Mouse (Mus musculus) forebrain, embryonic 12.5 days (tissue): ENCODE measurements around the gene Rubcn. TPM values are rescaled to one million over a fixed set of nuclear protein-coding genes. Genes with fewer than 3 reads are reported as not detected.
"Not testable (repeated sequence)": the region's sequence is repeated elsewhere in the genome, so short reads cannot be mapped to it uniquely, and the experiment has no call there.

Experiments
- ATAC-seq: fragments of 200-750 bp; cut with Nextera tagmentation; 2 replicates; pipeline ENCODE4 v1.8.0; 2017; ENCODE audit warnings: moderate TSS enrichment; ENCODE audit not compliant: low FRiP score
- H3K27ac ChIP-seq: fragments of 300-500 bp; sonication (generic); 2 replicates; pipeline ENCODE4 v1.5.1; 2016; ENCODE audit warnings: mild to moderate bottlenecking
- H3K27me3 ChIP-seq: fragments of 300-500 bp; sonication (generic); 2 replicates; pipeline ENCODE4 v1.6.1; 2016; ENCODE audit warnings: mild to moderate bottlenecking
- H3K36me3 ChIP-seq: fragments of 300-500 bp; sonication (generic); replicated peaks from 2 replicates; pipeline ENCODE4 v1.6.1; 2016; ENCODE audit warnings: mild to moderate bottlenecking
- H3K4me1 ChIP-seq: fragments of 300-500 bp; sonication (generic); 2 replicates; pipeline ENCODE4 v1.6.1; 2016
- H3K4me2 ChIP-seq: fragments of 300-500 bp; sonication (generic); 2 replicates; pipeline ENCODE4 v1.6.1; 2016; ENCODE audit warnings: mild to moderate bottlenecking, moderate library complexity
- H3K4me3 ChIP-seq: fragments of 300-500 bp; sonication (generic); replicated peaks from 2 replicates; pipeline ENCODE4 v1.5.1; 2016; ENCODE audit warnings: mild to moderate bottlenecking
- H3K9ac ChIP-seq: fragments of 300-500 bp; sonication (generic); 2 replicates; pipeline ENCODE4 v1.6.1; 2016; ENCODE audit warnings: mild to moderate bottlenecking
- H3K9me3 ChIP-seq: fragments of 300-500 bp; sonication (generic); 2 replicates; pipeline ENCODE4 v1.6.1; 2016
- WGBS: fragments of 180-500 bp; shearing (Covaris S2); methylation state at CpG from one replicate; pipeline ENCODE4 v1.1.7; 2016; 5-methylcytosine and 5-hydroxymethylcytosine counted together
- polyA plus RNA-seq: library from polyadenylated mRNA; unstranded; fragments of >200 nt; fragmentation: Nextera tagmentation; extraction: Ambion mirVana; gene quantifications from 2 replicates; pipeline ENCODE4 v1.2.1, GENCODE M21; 2016

Rubcn gene
- polyA plus RNA-seq, 1 experiment from 2014 or later, result 27.4 TPM

- no peak for ATAC-seq
- peaks cover 50% of the 10 kb centered on the region for H3K36me3 ChIP-seq
- H3K4me3 ChIP-seq, result no peak overlapping the region
- H3K4me2 ChIP-seq, result no peak overlapping the region
- no peak overlapping the region for H3K27ac ChIP-seq
- H3K27me3 ChIP-seq, result no peaks in the 10 kb centered on the region
- no peaks in the 10 kb centered on the region for H3K9me3 ChIP-seq
- H3K9ac ChIP-seq, result no peak overlapping the region
- no peaks in the 10 kb centered on the region for H3K4me1 ChIP-seq
- WGBS, result 76% methylated on average over 2 of the region's 2 CpGs
Measured at GRCm38 (mm10) chr16:32889881-32890280, 12.3 kb upstream of the Rubcn start.

GRCm38 (mm10) chr16:32887996-32888395 lies 10.4 kb upstream of the Rubcn start:
- peaks cover 37% of the 10 kb centered on the region for H3K36me3 ChIP-seq
- no peak for ATAC-seq

GRCm38 (mm10) chr16:32881538-32881937 lies 4.0 kb upstream of the Rubcn start:
- H3K9ac ChIP-seq, result no peak overlapping the region
- H3K27me3 ChIP-seq, result no peaks in the 10 kb centered on the region
- H3K36me3 ChIP-seq, result peaks cover 5% of the 10 kb centered on the region
- no peak for ATAC-seq
- no peak overlapping the region for H3K4me3 ChIP-seq
- H3K4me1 ChIP-seq, result peaks cover 13% of the 10 kb centered on the region
- H3K4me2 ChIP-seq, result no peak overlapping the region
- no peak overlapping the region for H3K27ac ChIP-seq
- WGBS, result 85% methylated on average over 7 of the region's 7 CpGs
- no peaks in the 10 kb centered on the region for H3K9me3 ChIP-seq

More at GRCm38 (mm10) chr16:32887996-32888395, 10.4 kb upstream of the Rubcn start:
- Histone ChIP-seq H3K4me2 (no peak overlapping the region), H3K9me3 (no peaks in the 10 kb centered on the region), H3K9ac (no peak overlapping the region), H3K4me3 (no peak overlapping the region), H3K4me1 (no peaks in the 10 kb centered on the region), H3K27me3 (no peaks in the 10 kb centered on the region), H3K27ac (no peak overlapping the region)
- WGBS, result 89% methylated on average over 7 of the region's 7 CpGs

- H3K9ac ChIP-seq, result 0 out of 2 replicates have a peak overlapping the region, but pooled peaks have one; percentile 17
- H3K4me2 ChIP-seq, result peak overlapping the region; percentile 90
- no peaks in the 10 kb centered on the region for H3K9me3 ChIP-seq
- no peaks in the 10 kb centered on the region for H3K27me3 ChIP-seq
- H3K27ac ChIP-seq, result no peak overlapping the region
- H3K36me3 ChIP-seq, result no peaks in the 10 kb centered on the region; the same call in 1 of the 2 replicates
- ATAC-seq, result no peak
- peaks cover 13% of the 10 kb centered on the region for H3K4me1 ChIP-seq
- H3K4me3 ChIP-seq, result peak overlapping the region; percentile 94
- 86% methylated on average over 14 of the region's 14 CpGs for WGBS
Measured at GRCm38 (mm10) chr16:32878972-32879926, 1.7 kb upstream of the Rubcn start.

- ATAC-seq, result peak; percentile 70
- H3K36me3 ChIP-seq, result no peaks in the 10 kb centered on the region
- under 1% methylated on average over 34 of the region's 34 CpGs for WGBS
Measured at GRCm38 (mm10) chr16:32878157-32878598, 612 bp upstream of the Rubcn start.

GRCm38 (mm10) chr16:32876831-32877230 lies 735 bp downstream of the Rubcn start:
- ATAC-seq, result no peak

More at GRCm38 (mm10) chr16:32878157-32878598, 612 bp upstream of the Rubcn start:
- Histone ChIP-seq H3K4me3 (peak overlapping the region; percentile 94), H3K4me1 (peaks cover 13% of the 10 kb centered on the region), H3K27me3 (no peaks in the 10 kb centered on the region), H3K9me3 (no peaks in the 10 kb centered on the region), H3K27ac (peak overlapping the region; percentile 81), H3K9ac (peak overlapping the region; percentile 87), H3K4me2 (peak overlapping the region; percentile 90)

GRCm38 (mm10) chr16:32875847-32876246 lies 1.7 kb downstream of the Rubcn start:
- Histone ChIP-seq H3K36me3 (no peaks in the 10 kb centered on the region), H3K27me3 (no peaks in the 10 kb centered on the region), H3K4me1 (peaks cover 13% of the 10 kb centered on the region), H3K9ac (no peak overlapping the region), H3K4me2 (no peak overlapping the region), H3K4me3 (no peak overlapping the region), H3K27ac (no peak overlapping the region), H3K9me3 (no peaks in the 10 kb centered on the region)
- WGBS, result 93% methylated on average over 3 of the region's 3 CpGs
- ATAC-seq, result no peak

More at GRCm38 (mm10) chr16:32876831-32877230, 735 bp downstream of the Rubcn start:
- H3K36me3 ChIP-seq, result no peaks in the 10 kb centered on the region
- H3K4me2 ChIP-seq, result peak overlapping the region; percentile 90
- no peaks in the 10 kb centered on the region for H3K27me3 ChIP-seq
- no peaks in the 10 kb centered on the region for H3K9me3 ChIP-seq
- H3K4me3 ChIP-seq, result peak overlapping the region; percentile 94
- peaks cover 13% of the 10 kb centered on the region for H3K4me1 ChIP-seq
- H3K9ac ChIP-seq, result peak overlapping the region; percentile 87
- WGBS, result 36% methylated on average over 9 of the region's 9 CpGs
- H3K27ac ChIP-seq, result no peak overlapping the region

- not testable (repeated sequence) for ATAC-seq, H3K4me2 ChIP-seq, H3K27ac ChIP-seq, H3K4me3 ChIP-seq, H3K27me3 ChIP-seq, H3K36me3 ChIP-seq, H3K9me3 ChIP-seq, H3K9ac ChIP-seq
- peaks cover 10% of the 10 kb centered on the region for H3K4me1 ChIP-seq
- 71% methylated on average over 1 of the region's 1 CpGs for WGBS
Measured at GRCm38 (mm10) chr16:32875281-32875680, 2.3 kb downstream of the Rubcn start.

GRCm38 (mm10) chr16:32873366-32873765 lies 4.2 kb downstream of the Rubcn start:
- Histone ChIP-seq H3K4me3 (no peak overlapping the region), H3K4me1 (peaks cover 5% of the 10 kb centered on the region), H3K4me2 (no peak overlapping the region), H3K36me3 (no peaks in the 10 kb centered on the region), H3K9me3 (no peaks in the 10 kb centered on the region), H3K9ac (no peak overlapping the region), H3K27me3 (no peaks in the 10 kb centered on the region), H3K27ac (no peak overlapping the region)
- no peak for ATAC-seq
- WGBS, result 48% methylated on average over 3 of the region's 3 CpGs

- WGBS, result 67% methylated on average over 5 of the region's 5 CpGs
- no peak overlapping the region for H3K4me2 ChIP-seq
- peaks cover 21% of the 10 kb centered on the region for H3K4me1 ChIP-seq
- H3K9me3 ChIP-seq, result no peaks in the 10 kb centered on the region
- no peak overlapping the region for H3K9ac ChIP-seq
- H3K27me3 ChIP-seq, result no peaks in the 10 kb centered on the region
- no peak for ATAC-seq
- no peaks in the 10 kb centered on the region for H3K36me3 ChIP-seq
- no peak overlapping the region for H3K27ac ChIP-seq
- H3K4me3 ChIP-seq, result no peak overlapping the region
Measured at GRCm38 (mm10) chr16:32870231-32870630, 7.3 kb downstream of the Rubcn start.

GRCm38 (mm10) chr16:32867919-32868552 lies 9.5 kb downstream of the Rubcn start:
- 1% methylated on average over 35 of the region's 35 CpGs for WGBS

GRCm38 (mm10) chr16:32866713-32867112 lies 10.9 kb downstream of the Rubcn start:
- peak overlapping the region; percentile 81; the same call in 1 of the 2 replicates for H3K4me3 ChIP-seq
- H3K27me3 ChIP-seq, result no peaks in the 10 kb centered on the region
- no peak overlapping the region for H3K27ac ChIP-seq
- H3K4me1 ChIP-seq, result peaks cover 24% of the 10 kb centered on the region
- WGBS, result 89% methylated on average over 5 of the region's 5 CpGs
- no peaks in the 10 kb centered on the region for H3K9me3 ChIP-seq
- H3K9ac ChIP-seq, result no peak overlapping the region
- ATAC-seq, result no peak
- no peaks in the 10 kb centered on the region for H3K36me3 ChIP-seq
- peak overlapping the region; percentile 85 for H3K4me2 ChIP-seq

More at GRCm38 (mm10) chr16:32867919-32868552, 9.5 kb downstream of the Rubcn start:
- Histone ChIP-seq H3K9ac (peak overlapping the region; percentile 82), H3K36me3 (no peaks in the 10 kb centered on the region), H3K4me3 (peak overlapping the region; percentile 81), H3K9me3 (no peaks in the 10 kb centered on the region), H3K4me2 (peak overlapping the region; percentile 85), H3K27ac (peak overlapping the region; percentile 82), H3K4me1 (peaks cover 24% of the 10 kb centered on the region), H3K27me3 (no peaks in the 10 kb centered on the region)
- peak; percentile 99 for ATAC-seq
